11 mouse cellular contexts compared by ENCODE assay signal in the genomic region with DNA sequence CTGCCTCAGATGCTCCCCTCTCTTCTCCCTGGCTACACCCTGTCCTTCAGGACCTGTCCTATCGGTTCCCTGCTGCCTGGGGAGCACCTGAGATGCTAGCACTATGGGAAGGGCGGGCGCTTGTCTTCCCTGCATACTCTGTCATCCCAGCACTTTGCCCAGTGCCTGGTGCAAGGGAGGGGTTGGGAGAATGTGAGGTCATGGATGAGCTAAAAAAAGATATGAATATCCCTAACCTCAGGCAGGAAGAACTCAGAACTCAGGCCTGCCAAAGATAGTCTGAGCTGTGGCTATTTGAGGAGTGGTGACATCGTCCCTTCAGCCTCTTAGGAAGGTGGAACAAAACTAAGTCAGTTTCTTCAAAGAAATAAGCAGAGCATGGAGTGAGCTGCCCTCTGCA. TPM values are rescaled to one million over a fixed set of nuclear protein-coding genes. Genes with fewer than 3 reads are reported as not detected.
DNase-seq lines count a peak whose midpoint lies in the region.
"Had no signal": no experiment of that assay in that cellular context is flagged by ENCODE, and none has a peak within 500 bp of the region (broad histone marks: within the 10 kb centered on the region; RNA-seq: fewer than 3 reads in every experiment).

No protein-coding gene starts in this region.

- intact Hi-C loops in heart, postnatal 25 days (cut with DNase I), result no loop called here
- intact Hi-C loops in left cerebral cortex, postnatal 36 days (cut with DNase I), result no loop called here

- peak; percentile 60 to 77 for DNase-seq in heart, adult 18-20 months
- DNase-seq in heart, postnatal 25 days (ENCODE audit: low spot score), result no peak
- DNase-seq in NIH3T3 (ENCODE audit: low read depth), result peak; percentile 66
- peak; percentile 56 for DNase-seq in heart, adult 8-10 months (ENCODE audit: low spot score)
- DNase-seq in lung, postnatal 36 days, result peak; percentile 59
- DNase-seq in urinary bladder, postnatal 14 days (ENCODE audit: low spot score), result no peak
- DNase-seq in left cerebral cortex, postnatal 36 days (ENCODE audit: low spot score in 2 of 2), result no peak
- DNase-seq in thymus, postnatal 25 days, result no peak
- DNase-seq: kidney, postnatal 14 days; liver; right cerebral cortex, adult 18-20 months had no signal

RNA-seq across cellular contexts. Expression of a gene that starts 39.6 kb away (rescaled TPM):
- 10 to 100 TPM; 35.0 to 37.1 TPM for total RNA-seq in heart, adult 18-20 months (2021)
- total RNA-seq in heart, postnatal 25 days (2021), result 10 to 100 TPM; 36.4 to 37.2 TPM
- total RNA-seq in heart, adult 8-10 months (2022), result 10 to 100 TPM; 29.0 to 36.3 (median 32.2) TPM
- total RNA-seq in left cerebral cortex, postnatal 36 days (2021), result 10 to 100 TPM; 38.7 to 49.6 TPM

RNA-seq across cellular contexts. Expression of a gene that starts 43.0 kb away (rescaled TPM):
- total RNA-seq in heart, adult 18-20 months (2021), result 1 to 10 TPM; 4.7 to 5.6 TPM
- 1 to 10 TPM; 6.1 to 7.4 TPM for total RNA-seq in heart, postnatal 25 days (2021)
- total RNA-seq in heart, adult 8-10 months (2022), result 1 to 10 TPM; 4.7 to 6.7 (median 5.6) TPM
- total RNA-seq in left cerebral cortex, postnatal 36 days (2021), result 1 to 10 TPM; 3.8 to 4.2 TPM

Comparison
In these comparisons a context has a peak if more than half of its experiments do, and no peak if none do; other contexts are left out.
1. DNase-seq: peak in heart, adult 18-20 months (2 of 2), NIH3T3 (single experiment), heart, adult 8-10 months (single experiment) and lung, postnatal 36 days (single experiment); none in heart, postnatal 25 days (single experiment), urinary bladder, postnatal 14 days (single experiment), left cerebral cortex, postnatal 36 days (0 of 2) and thymus, postnatal 25 days (single experiment).